Mouse (Mus musculus) CD4-positive helper T cell, adult 2 months (primary cell): ENCODE measurements around the gene Slc29a3.
"Not testable (repeated sequence)": the region's sequence is repeated elsewhere in the genome, so short reads cannot be mapped to it uniquely, and the experiment has no call there.

Source experiments
- DNase-seq: peaks from one replicate; pipeline ENCODE4 v3.0.0-alpha.2; 2012; ENCODE audit warnings: low read depth, missing footprints, low spot score

The Slc29a3 gene

DNA sequence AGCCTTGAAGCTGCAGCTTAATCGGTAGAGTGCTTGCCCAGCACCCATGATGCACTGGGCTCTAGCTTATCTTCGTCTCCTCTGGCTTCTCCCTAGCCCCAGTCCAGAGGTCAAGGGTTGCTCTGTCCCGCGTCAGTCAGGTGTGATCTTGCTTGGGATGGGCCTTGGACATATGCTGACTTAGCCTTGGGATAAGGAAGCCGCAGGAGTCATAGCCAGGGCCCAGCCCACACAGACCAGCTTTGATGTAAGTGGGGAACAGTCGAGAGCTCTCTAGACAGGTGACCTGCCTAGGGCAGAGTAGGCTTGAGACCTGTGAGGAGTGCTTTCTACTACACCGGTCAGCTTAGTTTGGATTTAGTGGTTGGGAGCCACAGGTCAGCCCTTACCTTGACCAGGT is 14.8 kb upstream of the Slc29a3 start:
- no peak for DNase-seq

GRCm38 (mm10) chr10:60762126-60762525 is 9.5 kb upstream of the Slc29a3 start:
- no peak for DNase-seq

- DNase-seq, result peak; percentile 91
These were observed 7.8 kb upstream of the Slc29a3 start for GRCm38 (mm10) chr10:60760377-60760776.

DNA sequence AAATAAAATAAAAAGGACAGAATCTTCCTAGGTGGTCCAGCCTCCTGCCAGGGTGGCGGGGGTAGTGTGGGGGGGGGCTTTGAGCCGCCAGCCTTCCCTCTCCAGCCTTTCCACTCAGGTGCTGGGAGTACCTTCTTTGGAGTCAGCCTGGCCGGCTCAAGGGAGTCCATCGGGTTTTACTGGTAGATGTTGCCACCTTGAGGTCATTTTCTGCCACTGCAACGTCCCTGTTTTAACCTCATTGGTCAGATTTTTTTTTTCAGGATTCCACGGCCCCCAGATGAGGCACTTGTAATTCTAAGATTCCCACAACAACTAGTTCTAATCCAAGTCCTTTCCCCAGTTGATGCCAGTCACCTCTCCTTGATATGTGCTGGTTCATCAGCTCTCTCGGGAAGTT is 4.4 kb upstream of the Slc29a3 start:
- peak; percentile 53 for DNase-seq

GRCm38 (mm10) chr10:60756146-60756545 is 3.6 kb upstream of the Slc29a3 start:
- DNase-seq, result no peak

- DNase-seq, result no peak
These were observed 1.3 kb upstream of the Slc29a3 start for GRCm38 (mm10) chr10:60753941-60754340.

DNA sequence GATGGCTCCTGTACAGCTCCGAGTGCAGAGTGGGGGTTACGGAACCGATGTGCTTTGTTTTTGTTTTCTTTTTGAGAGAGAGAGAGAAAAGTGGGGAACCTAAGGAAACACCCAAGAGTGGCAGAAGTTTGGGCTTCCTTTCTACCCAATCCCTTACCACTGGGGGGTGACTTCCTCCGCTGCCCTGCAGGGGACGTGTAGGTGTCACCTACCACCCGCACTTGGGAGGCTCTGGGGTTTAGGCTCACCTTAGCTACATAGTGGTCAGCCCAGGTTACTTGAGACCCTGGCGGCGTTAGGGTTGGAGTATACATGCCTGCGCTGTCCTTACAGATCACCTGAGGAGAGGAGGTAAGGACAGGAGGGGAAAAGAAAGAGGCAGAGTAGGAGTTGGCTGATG is 667 bp upstream of the Slc29a3 start:
- DNase-seq, result no peak

GRCm38 (mm10) chr10:60747667-60748212 is 4.9 kb downstream of the Slc29a3 start:
- DNase-seq, result no peak

GRCm38 (mm10) chr10:60746512-60746911 is 6.1 kb downstream of the Slc29a3 start:
- peak; percentile 44 for DNase-seq

GRCm38 (mm10) chr10:60744543-60745290 is 7.9 kb downstream of the Slc29a3 start:
- DNase-seq, result peak; percentile 39

GRCm38 (mm10) chr10:60743681-60744080 is 8.9 kb downstream of the Slc29a3 start:
- DNase-seq, result no peak

GRCm38 (mm10) chr10:60742942-60743341 is 9.7 kb downstream of the Slc29a3 start:
- DNase-seq, result no peak

DNA sequence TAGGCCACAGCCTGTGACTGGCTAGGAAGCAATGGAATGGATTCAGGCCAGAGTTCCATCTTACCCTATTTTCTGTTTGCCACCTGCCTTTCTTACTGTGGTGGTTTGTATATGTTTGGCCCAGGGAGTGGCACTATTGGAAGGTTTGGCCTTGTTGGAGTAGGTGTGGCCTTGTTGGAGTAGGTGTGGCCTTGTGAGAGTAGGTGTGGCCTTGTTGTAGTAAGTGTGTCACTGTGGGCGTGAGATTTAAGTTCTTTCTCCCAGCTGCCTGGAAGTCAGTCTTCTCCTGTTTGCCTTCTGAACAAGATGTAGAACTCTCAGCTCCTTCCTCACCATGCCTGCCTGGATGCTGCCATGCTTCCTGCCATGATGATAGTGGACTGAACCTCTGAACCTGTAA is 10.3 kb downstream of the Slc29a3 start:
- not testable (repeated sequence) for DNase-seq

GRCm38 (mm10) chr10:60741435-60741834 is 11.2 kb downstream of the Slc29a3 start:
- no peak for DNase-seq

DNA sequence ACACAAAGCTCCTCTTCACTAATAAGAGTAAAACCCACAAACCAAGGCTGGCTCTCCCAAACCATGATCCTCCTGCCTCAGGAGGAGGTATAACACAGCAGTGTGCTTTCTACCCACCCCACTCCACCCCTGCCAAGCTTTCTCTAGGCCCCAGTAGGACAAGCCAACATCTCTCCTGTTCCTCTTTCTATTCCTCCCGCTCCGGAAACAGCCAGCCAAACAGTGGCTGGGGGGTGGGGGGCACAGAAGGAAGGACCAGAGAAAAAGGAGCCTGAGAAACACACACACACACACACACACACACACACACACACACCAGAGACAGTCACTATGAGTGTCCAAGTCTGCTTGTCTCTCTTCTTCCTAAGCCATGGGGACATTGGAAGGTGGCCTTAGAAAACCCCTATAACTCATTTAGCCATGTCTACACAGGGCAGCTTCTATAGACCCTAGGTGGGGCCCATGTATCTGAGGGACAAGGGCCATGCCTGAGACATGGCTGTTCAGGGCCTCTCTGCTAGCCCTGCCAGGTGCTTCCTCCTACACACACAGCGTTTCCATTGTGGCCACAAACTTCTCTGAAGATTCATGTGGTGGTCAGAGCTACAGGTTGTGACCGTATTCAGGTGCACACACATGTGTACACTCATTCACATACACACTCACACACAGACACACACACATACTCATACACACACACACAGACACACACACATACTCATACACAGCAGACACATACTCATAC is 12.8 kb downstream of the Slc29a3 start:
- no peak for DNase-seq

DNA sequence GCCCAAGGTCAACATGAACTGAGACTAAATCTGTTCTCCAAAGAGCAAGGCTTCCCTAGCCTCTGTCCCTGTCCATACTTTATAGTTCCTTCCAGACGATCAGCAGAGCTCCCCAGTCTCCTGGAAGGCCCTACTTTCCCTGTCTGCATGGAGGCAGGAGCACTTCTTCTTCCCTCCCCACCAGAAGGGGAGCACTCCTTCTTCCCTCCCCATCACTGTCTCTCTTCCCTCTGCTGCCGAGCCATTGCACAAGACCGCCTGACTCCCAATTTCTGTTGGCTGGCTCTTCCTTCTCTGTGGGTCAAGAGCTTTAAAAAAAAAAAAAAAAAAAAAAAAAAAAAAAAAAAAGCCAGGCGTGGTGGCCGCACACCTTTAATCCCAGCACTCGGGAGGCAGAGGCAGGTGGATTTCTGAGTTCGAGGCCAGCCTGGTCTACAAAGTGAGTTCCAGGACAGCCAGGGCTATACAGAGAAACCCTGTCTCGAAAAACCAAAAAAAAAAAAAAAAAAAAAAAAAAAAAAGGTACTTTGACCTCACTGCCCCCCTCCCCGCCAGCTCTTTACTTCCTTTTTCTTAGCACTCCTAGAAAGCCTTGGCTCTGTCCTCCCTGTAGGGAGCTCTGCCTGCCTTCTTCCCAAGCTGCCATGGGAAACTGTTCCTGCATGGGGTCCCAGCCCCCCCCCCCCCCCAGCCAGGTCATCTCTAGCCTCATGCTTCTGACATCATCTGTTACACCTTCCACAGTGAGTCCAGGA is 14.5 kb downstream of the Slc29a3 start:
- DNase-seq, result no peak

DNA sequence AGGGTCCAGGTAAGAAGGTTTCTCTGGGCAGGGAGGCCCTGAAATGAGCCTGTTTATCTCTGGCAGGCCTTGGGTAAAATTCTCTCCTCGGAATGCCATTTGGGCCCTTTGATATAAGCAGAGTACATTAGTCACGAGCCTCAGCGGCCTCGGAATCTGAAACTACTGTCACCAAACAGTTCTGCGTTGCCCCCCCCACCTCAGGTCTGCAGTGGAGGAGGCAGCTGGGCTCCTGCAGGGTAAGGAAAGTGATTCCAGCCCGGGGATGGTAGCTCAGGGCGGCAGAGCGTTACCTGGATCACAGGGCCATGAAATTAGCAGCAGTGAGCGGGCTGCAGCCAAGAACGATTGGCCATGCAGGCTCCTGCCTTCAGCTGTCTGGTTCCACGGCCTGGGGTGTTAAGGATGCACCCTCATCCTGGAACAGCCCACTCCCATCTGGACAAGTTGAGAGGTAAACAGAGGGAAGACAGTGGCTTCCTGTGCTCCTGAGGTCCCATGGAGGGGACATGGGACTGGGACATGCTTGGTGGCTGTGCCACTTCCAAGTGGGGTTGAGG is 15.3 kb downstream of the Slc29a3 start:
- DNase-seq, result no peak

DNA sequence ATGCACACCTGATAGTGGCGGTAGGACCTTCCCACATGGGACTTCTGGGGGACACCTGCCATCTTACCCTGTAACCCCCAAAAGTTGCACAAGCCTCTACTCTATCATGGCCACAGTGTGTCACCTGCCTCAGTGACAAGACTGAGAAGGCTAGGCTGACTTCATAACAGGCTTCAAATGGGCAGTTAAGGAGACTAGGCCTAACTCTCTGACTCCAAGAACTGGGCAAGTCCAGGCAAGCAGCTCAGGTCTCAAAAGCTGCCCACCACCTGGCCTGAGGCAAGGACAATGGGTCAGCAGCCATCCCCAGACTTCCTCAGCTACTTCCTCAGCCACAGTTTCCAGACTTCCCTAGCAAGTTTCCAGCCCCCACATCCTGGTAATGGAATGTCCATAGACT is 16.9 kb downstream of the Slc29a3 start:
- no peak for DNase-seq

DNA sequence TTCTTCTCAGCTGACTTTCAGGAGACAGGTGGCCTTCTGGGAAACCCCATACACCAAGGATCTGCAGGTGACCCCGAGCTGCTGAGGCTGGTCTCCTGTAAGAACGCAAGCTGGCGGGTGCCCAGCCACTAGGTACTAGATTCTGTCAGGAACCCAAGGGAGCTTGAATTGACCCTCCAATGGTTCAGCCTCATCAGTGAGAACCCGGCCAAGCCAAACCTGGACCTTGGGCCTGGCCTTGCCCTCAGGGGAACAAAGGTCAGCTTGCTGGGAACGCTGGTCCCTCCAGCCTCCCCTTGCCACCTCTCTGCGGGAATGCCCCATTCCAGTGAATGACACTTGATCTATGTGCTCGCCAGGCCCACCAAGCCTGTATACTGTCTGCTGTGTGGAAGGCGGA is 19.1 kb downstream of the Slc29a3 start:
- no peak for DNase-seq

GRCm38 (mm10) chr10:60732397-60732861 is 20.2 kb downstream of the Slc29a3 start:
- DNase-seq, result no peak

- DNase-seq, result no peak
These were observed 20.9 kb downstream of the Slc29a3 start for GRCm38 (mm10) chr10:60731742-60732141.

GRCm38 (mm10) chr10:60727301-60727700 is 25.3 kb downstream of the Slc29a3 start:
- no peak for DNase-seq
